Mouse (Mus musculus) brain, embryonic 14.5 days (tissue): Measurements from ENCODE around the gene Rab40c.

Source experiments
- CTCF ChIP-seq: fragments of 200-500 bp; IDR thresholded peaks from 2 replicates; pipeline ENCODE4 v1.5.1; 2012; ENCODE audit warnings: inconsistent platforms, mild to moderate bottlenecking, moderate library complexity, borderline replicate concordance; ENCODE audit not compliant: insufficient read depth, insufficient read length; ENCODE audit errors: extremely low read depth
- POLR2A ChIP-seq: fragments of 200-500 bp; IDR thresholded peaks from 2 replicates; pipeline ENCODE4 v1.6.1; 2012; ENCODE audit warnings: mild to moderate bottlenecking, inconsistent platforms, borderline replicate concordance; ENCODE audit not compliant: poor library complexity, insufficient read depth, insufficient read length, severe bottlenecking; ENCODE audit errors: extremely low read depth

- TF ChIP-seq POLR2A (no peak), CTCF (no peak)
Measured at GRCm38 (mm10) chr17:25842509-25842908, 77.0 kb downstream of the Rab40c start.
